Mouse (Mus musculus) testis, adult 2 months (tissue): Measurements from ENCODE around the gene Fbn1. TPM values are rescaled to one million over a fixed set of nuclear protein-coding genes. Genes with fewer than 3 reads are reported as not detected.

Experiments used
- H3K27ac ChIP-seq: fragments of 200-500 bp; 2 replicates; pipeline ENCODE4 v1.5.1; 2012; ENCODE audit warnings: low read depth, low read length; ENCODE audit not compliant: control insufficient read depth, insufficient read depth
- H3K27me3 ChIP-seq: fragments of 200-500 bp; 2 replicates; pipeline ENCODE4 v1.6.1; 2012; ENCODE audit warnings: mild to moderate bottlenecking, low read length, moderate library complexity; ENCODE audit not compliant: control insufficient read depth, insufficient read depth
- H3K36me3 ChIP-seq: fragments of 200-500 bp; 2 replicates; pipeline ENCODE4 v1.6.1; 2012; ENCODE audit warnings: mild to moderate bottlenecking, low read length; ENCODE audit not compliant: control insufficient read depth, insufficient read depth
- H3K4me1 ChIP-seq: fragments of 200-500 bp; 2 replicates; pipeline ENCODE4 v1.6.1; 2012; ENCODE audit warnings: low read length; ENCODE audit not compliant: control insufficient read depth, insufficient read depth
- H3K4me3 ChIP-seq: fragments of 200-500 bp; 2 replicates; pipeline ENCODE4 v1.5.1; 2012; ENCODE audit warnings: low read depth, mild to moderate bottlenecking, low read length, moderate library complexity, mixed read lengths; ENCODE audit not compliant: control insufficient read depth
- CTCF ChIP-seq: fragments of 200-500 bp; IDR thresholded peaks from 2 replicates; pipeline ENCODE4 v1.5.1; 2012; ENCODE audit warnings: low read depth, mild to moderate bottlenecking, inconsistent platforms, low read length, moderate library complexity; ENCODE audit not compliant: control insufficient read depth, insufficient read depth, insufficient replicate concordance
- POLR2A ChIP-seq: fragments of 200-500 bp; IDR thresholded peaks from 2 replicates; pipeline ENCODE4 v1.6.1; 2012; ENCODE audit warnings: low read depth, mild to moderate bottlenecking, inconsistent platforms, low read length, moderate library complexity; ENCODE audit not compliant: control insufficient read depth
- polyA plus RNA-seq: library from polyadenylated mRNA; depleted of rRNA; stranded (reverse); fragments of >200 nt; gene quantifications from 2 replicates; pipeline ENCODE4 v1.2.3, GENCODE M21; 2012

Fbn1 gene
- polyA plus RNA-seq, 1 experiment, result 1.1 TPM

- Histone ChIP-seq H3K4me1 (no peaks in the 10 kb centered on the region), H3K27me3 (no peaks in the 10 kb centered on the region), H3K4me3 (no peak overlapping the region), H3K36me3 (no peaks in the 10 kb centered on the region), H3K27ac (no peak overlapping the region)
- no peak for TF ChIP-seq CTCF
- TF ChIP-seq POLR2A, result no peak
These were observed 34.6 kb downstream of the Fbn1 start for GRCm38 (mm10) chr2:125473228-125473627.

GRCm38 (mm10) chr2:125471721-125472120 is 36.1 kb downstream of the Fbn1 start:
- TF ChIP-seq CTCF (no peak), POLR2A (no peak)
- no peaks in the 10 kb centered on the region for H3K4me1 ChIP-seq
- H3K27ac ChIP-seq, result no peak overlapping the region
- H3K27me3 ChIP-seq, result no peaks in the 10 kb centered on the region
- no peak overlapping the region for H3K4me3 ChIP-seq
- H3K36me3 ChIP-seq, result no peaks in the 10 kb centered on the region

- no peaks in the 10 kb centered on the region for H3K27me3 ChIP-seq
- H3K4me3 ChIP-seq, result no peak overlapping the region
- no peaks in the 10 kb centered on the region for H3K36me3 ChIP-seq
- no peak overlapping the region for H3K27ac ChIP-seq
- no peaks in the 10 kb centered on the region for H3K4me1 ChIP-seq
- TF ChIP-seq POLR2A (no peak), CTCF (no peak)
These were observed 37.1 kb downstream of the Fbn1 start for GRCm38 (mm10) chr2:125470553-125471295.

- TF ChIP-seq CTCF, result no peak
- no peak for TF ChIP-seq POLR2A
- no peaks in the 10 kb centered on the region for H3K4me1 ChIP-seq
- H3K27ac ChIP-seq, result no peak overlapping the region
- no peaks in the 10 kb centered on the region for H3K27me3 ChIP-seq
- no peak overlapping the region for H3K4me3 ChIP-seq
- no peaks in the 10 kb centered on the region for H3K36me3 ChIP-seq
These were observed 43.8 kb downstream of the Fbn1 start for GRCm38 (mm10) chr2:125464036-125464435.

- TF ChIP-seq POLR2A, result no peak
- Histone ChIP-seq H3K4me3 (no peak overlapping the region), H3K27me3 (no peaks in the 10 kb centered on the region), H3K4me1 (no peaks in the 10 kb centered on the region), H3K27ac (no peak overlapping the region), H3K36me3 (no peaks in the 10 kb centered on the region)
These were observed 48.7 kb downstream of the Fbn1 start for GRCm38 (mm10) chr2:125459087-125459486.

GRCm38 (mm10) chr2:125456059-125456789 is 51.6 kb downstream of the Fbn1 start:
- Histone ChIP-seq H3K36me3 (no peaks in the 10 kb centered on the region), H3K4me3 (no peak overlapping the region), H3K27ac (no peak overlapping the region), H3K27me3 (no peaks in the 10 kb centered on the region), H3K4me1 (no peaks in the 10 kb centered on the region)
- TF ChIP-seq CTCF (no peak), POLR2A (no peak)

- no peak for TF ChIP-seq CTCF
- TF ChIP-seq POLR2A, result no peak
- Histone ChIP-seq H3K4me1 (no peaks in the 10 kb centered on the region), H3K27me3 (no peaks in the 10 kb centered on the region), H3K36me3 (no peaks in the 10 kb centered on the region), H3K27ac (no peak overlapping the region), H3K4me3 (no peak overlapping the region)
These were observed 53.0 kb downstream of the Fbn1 start for GRCm38 (mm10) chr2:125454781-125455180.
